Mouse (Mus musculus): ENCODE results near the gene Afap1.

Gene Afap1

DNA sequence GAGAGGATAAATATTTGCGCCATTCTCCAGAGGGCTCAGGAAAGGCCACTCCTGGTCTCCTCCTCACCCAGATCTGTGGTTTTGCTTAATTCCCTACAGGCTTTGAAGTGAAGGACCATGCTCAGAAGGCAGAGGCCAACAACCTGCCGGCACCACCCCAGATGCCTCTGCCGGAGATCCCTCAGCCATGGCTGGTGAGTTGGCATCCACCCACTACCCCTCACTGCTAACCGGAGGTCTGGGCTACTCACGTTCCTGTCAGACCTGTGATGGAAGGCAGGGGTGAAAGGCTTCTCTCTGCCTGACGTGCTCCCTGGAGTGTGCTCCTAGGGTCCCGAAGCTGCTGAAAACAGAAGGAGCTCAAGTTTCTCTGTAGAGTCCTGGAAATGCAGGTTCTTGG is 42.8 kb downstream of the Afap1 start:
- DNase-seq = no peak

DNA sequence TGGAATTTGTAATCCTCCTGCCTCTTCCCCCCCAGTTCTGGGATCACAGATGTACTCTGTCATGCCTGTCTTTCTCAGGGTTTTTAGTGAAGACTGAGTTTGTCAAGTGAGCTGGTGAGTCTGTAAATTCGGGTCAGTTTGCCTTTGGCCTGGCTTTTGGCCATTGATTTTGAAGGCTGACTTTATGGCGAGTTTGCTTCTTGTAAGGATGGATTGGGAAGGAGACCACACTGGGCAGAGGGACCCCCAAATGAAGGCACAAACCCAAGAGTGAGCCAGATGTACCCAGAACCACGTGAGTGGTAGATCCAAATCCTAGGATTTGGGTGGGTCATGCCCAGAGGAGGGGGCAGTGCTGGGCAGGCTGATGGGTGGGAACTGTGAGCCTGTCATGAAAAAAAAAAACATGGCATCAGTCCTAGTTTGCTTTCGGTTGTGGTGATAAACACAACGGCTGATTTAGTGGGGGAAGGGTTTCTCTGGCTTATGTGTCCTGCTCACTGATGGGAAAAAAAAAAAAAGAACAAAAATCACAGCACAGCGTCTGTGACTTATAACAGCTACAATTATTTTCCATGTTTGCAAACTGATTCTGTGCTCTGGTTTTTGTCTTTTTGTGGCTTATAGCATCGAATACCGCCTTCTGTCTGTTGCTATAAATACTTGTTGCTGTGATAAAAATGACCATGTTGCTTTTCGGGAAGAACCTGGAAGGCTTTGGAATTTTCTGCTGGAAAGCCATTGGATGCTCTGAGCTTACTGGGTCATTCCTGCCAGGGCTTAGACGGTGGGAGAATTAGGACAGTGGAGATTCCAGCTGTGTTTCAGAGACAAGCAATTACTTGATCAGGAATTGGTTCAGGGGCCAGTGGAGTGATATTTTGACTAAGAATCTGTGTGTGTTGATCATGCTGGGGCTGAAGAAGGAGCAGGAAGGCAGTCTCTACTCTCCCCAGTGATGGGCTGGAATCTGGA is 45.4 kb downstream of the Afap1 start:
- DNase-seq = no peak

- no peak for DNase-seq
Observed at GRCm38 (mm10) chr5:35939958-35940357, 46.8 kb downstream of the Afap1 start.

- DNase-seq = no peak
Observed at GRCm38 (mm10) chr5:35943541-35943940, 50.4 kb downstream of the Afap1 start.

DNA sequence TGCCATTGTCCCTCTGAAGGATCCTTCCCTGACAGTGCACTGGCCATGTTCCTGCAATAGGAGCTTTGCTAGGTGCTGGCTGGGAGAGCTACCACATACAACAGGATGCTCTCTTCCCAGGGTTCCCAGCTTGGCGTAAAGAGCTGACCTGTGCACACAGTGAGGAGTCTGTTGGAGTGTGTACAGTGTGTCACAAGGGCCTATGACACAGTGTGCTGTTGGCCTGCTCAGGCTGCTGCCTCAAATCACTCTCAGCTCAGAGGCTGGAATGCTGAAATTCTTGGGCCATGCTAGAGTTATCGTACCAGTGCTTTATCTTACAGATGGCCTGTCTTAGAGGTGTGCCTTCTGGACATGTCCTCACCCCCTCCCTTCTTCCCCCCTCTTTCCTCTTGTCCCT is 53.7 kb downstream of the Afap1 start:
- DNase-seq = no peak

GRCm38 (mm10) chr5:35947427-35947826 is 54.3 kb downstream of the Afap1 start:
- no peak for DNase-seq

DNA sequence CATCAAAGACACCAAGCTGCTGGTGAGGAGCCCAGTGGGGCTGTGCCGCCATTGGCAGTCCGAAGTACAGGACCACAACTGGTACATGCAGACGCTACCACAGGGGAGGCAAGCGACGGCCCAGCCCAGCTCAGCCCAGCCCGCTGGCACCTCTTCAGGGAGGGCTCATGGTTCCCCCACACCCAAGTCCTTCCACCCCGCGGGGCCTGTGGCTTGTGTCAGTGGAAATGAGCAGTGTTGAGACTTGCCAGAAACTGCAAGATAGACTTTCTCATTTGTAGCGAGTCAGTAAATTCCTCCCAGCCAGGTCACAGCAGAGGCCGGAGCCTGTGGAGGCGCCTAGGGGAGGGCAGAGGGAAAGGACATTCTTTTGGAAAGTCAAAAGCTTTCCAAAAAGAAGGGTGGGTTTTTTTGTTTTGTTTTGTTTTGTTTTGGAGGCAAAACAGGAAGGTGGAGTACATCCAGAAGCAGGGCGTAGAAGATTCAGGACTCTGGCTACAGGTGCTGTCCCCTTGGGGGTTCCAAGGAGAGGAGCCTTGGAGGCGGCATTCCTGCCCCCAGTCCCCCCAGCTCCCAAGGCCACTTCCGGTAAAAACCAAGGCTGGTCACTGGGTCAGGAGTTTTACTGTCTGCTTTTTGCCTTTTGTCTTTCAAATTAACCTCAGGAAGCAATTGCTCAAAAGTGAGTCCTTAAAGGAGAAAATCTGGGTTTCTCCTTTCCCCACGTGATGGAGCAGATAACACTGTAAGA is 55.3 kb downstream of the Afap1 start:
- DNase-seq = no peak

DNA sequence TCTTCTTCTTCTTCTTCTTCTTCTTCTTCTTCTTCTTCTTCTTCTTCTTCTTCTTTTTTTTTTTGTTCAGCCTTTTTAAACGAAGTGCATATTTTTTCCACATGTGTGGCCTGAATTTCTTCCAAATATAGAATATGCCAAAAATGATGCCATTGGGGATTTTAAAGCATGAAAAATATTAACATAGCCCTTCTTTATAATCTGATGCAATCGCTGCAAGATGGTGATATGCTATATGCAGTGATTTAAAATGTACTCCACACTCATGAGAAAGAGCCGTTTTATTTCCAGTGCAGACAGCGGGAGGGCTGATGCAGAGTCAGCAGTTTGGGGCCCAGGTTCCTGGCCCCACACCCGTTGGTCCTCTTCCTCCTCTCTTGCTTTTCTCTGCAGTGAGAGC is 55.9 kb downstream of the Afap1 start:
- DNase-seq = no peak

DNA sequence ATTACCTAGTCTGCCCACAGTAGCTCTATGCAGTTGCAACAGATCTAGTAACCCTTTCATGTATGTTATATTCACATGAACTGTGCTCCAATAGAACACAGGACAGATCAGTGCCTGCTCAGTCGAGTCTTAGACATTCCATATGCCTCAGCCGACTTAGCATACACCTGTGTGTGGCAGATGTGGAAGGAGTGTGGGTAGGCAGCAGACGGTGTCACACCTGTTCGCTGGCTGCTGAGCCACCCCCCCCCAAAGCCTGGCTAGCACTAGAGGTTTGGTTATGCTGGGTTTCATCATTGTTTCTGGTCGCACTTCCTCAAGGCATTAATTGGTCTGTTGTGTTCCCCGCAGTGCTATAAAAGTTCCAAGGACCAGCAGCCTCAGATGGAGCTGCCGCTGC is 57.4 kb downstream of the Afap1 start:
- no peak for DNase-seq

GRCm38 (mm10) chr5:35954055-35954718 is 61.1 kb downstream of the Afap1 start:
- DNase-seq = no peak

DNA sequence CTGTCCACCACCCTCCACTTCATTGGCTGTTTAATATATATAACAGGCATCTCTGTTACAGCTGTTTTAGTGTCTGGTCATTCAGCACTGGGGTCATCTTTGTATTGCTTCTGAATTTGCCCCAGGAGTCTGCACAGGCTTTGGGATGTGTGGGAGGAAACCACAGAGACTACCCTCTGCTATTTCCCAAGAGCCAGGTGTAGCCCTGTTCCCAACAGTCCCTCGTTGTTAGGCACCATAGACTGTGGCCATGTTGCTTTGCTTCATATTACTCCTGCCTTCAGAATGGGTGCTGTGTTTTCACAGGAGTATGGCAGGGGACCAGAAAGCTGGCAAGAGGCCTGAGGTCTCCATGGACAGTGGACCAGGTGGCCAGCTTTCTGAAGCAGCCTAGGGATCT is 63.1 kb downstream of the Afap1 start:
- no peak for DNase-seq

DNA sequence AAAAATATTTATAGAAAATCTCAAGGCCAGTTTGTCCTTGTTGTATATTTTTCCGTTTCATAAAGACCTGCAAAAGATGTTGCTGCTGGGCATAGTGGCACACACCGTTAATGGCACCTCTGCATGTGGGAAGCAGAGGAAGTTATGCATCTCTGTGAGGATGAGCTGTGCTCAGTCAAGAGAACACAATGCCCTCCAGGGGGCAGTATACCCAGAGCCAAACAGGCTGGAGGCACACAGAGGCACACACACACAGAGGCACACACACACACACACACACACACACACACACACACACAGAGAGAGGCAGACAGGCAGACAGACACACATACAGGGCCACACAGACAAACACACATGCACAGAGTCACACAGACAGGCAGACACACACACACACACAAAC is 65.6 kb downstream of the Afap1 start:
- DNase-seq = no peak

DNA sequence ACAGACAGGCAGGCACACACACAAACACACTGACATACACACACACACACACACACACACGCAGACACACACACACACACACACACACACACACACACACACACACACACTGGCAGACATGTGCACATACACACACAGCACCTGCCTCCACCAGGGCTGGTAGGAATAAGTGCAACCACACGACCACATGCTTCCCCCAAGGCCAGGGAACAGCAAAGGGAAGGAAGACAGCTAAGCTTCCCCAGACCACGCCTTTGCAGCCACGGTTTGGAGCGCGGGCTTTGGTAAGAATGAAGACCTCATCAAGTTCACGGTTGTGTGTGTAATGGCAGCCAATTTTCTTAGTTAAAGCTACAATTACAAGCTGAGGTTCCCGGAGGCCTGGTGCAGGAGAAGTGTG is 67.0 kb downstream of the Afap1 start:
- DNase-seq = no peak

DNA sequence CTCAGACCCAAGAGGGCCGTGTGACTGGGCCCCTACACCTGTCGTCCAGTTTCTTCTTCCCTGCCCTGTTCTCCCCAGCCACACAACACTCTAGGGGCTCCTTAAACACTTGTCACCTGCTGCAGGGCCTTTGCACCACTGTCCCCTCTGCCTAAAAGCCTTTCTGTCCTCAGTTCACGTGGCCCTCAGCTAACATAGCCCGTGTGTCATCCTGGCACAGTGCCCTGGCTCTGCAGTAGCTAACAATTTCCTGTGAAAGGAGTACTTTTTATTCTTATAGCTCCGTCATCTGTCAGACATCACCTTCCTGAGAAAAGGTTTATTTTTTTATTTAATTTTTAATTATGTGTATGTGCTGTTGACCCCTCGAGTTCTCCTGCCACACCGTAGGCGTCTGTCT is 68.2 kb downstream of the Afap1 start:
- DNase-seq = no peak

DNA sequence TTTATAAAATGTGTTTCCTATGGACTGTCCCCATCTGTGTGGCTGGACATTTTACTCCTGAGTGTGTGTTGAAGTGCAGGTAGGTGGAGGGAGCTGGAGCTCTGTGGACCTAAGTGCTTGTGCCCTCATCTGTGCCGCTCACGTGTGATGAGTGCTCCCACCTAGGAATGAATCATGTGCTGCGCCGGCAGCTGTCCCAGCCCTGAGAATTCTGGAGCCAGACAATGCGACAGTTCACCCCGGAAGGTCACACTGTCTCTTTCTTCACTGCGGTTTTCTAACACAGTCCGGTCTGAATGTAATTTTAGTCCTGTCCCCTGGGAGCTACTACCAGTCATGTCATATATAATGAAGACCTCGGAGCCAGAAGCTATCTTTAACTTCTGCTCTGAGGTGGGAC is 70.5 kb downstream of the Afap1 start:
- DNase-seq = no peak

- no peak for DNase-seq
Observed at GRCm38 (mm10) chr5:35965036-35965435, 71.9 kb downstream of the Afap1 start.

- no peak for DNase-seq
Observed at GRCm38 (mm10) chr5:35969857-35970256, 76.7 kb downstream of the Afap1 start.

DNA sequence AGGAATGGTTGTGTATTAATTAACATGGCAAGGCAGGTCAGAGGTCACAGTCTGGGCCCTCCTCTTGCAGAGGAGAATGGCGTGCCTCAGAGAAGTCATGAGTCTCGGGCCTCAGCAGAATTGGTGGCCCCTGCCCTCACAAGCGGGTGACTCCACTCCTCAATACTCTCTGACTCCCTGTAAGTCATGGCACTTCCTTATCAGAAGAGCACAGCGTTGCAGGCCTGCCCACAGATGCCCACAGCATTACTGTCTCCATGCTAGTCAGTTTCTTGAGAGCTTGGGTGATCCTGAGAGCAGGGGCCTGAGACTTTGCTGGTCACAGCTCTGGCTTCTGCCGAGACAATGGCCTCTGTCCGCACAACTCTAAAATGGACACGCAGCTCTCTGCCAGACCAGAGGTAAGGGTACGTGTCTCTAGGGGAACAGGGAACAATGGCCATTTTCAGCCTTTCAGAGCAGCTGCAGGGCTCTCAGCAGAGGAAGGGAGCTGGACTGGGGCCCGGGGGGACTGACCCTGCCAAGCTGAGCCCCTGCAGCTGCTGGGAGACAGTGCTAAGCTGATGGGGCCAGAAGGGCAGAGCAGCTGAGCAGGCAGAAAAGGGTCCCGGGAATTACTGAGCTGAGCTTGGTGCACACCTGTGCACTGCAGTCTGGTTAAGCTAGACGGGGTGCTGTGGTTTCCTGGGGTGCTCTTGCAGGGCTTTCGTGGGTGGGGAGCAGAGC is 77.4 kb downstream of the Afap1 start:
- DNase-seq = no peak

GRCm38 (mm10) chr5:35971841-35972578 is 78.9 kb downstream of the Afap1 start:
- peak; percentile 71 to 73 for DNase-seq

DNA sequence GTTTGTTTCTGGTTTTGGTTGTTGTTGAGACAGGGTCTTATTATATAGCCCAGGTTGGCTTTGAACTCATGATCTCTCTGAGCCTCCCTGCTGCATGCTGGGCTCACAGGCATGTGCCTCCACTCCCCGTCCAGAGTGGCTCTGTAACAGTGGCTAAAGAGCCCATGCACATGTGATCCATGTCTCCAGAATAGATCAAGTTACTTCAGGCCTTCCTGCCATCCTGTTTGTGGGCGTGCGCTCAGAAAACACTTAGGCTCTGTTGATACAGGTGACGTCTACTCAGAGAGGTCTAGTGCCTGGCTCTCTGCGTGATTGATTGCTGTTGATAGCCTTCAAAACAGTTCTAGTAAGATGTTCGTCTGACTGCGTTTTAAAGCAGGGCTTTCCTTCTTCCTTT is 79.6 kb downstream of the Afap1 start:
- DNase-seq = no peak

- DNase-seq = no peak
Observed at GRCm38 (mm10) chr5:35973800-35974199, 80.7 kb downstream of the Afap1 start.

DNA sequence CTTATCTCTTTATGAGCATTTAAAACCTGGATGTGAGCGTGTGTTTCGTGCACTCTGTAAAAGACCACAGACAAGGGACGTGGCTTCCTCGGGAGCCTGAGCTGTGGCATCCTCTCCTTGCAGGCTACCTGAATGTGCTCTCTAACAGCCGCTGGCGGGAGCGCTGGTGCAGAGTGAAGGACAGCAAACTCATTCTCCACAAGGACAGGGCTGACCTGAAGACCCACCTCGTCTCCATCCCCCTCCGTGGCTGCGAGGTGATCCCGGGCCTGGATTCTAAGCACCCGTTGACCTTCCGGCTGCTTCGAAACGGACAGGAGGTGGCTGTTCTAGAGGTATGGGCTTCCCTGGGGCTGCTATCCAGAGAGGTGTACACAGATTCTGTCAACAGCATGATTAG is 81.1 kb downstream of the Afap1 start:
- no peak for DNase-seq
